Mouse (Mus musculus) hindbrain, embryonic 16.5 days (tissue): Measurements from ENCODE around the gene Fyn. TPM values are rescaled to one million over a fixed set of nuclear protein-coding genes. Genes with fewer than 3 reads are reported as not detected.

Experiments
- ATAC-seq: fragments of 200-750 bp; cut with Nextera tagmentation; 2 replicates; pipeline ENCODE4 v1.8.0; 2017; ENCODE audit warnings: moderate TSS enrichment, moderate library complexity
- H3K27ac ChIP-seq: fragments of 300-500 bp; sonication (generic); 2 replicates; pipeline ENCODE4 v1.5.1; 2014; ENCODE audit warnings: low read depth, mild to moderate bottlenecking, control low read depth, low read length, moderate library complexity
- H3K27me3 ChIP-seq: fragments of 300-500 bp; sonication (generic); replicated peaks from 2 replicates; pipeline ENCODE4 v1.6.1; 2014; ENCODE audit warnings: low read length; ENCODE audit not compliant: control insufficient read depth, insufficient read depth
- H3K36me3 ChIP-seq: fragments of 300-500 bp; sonication (generic); 2 replicates; pipeline ENCODE4 v1.6.1; 2014; ENCODE audit warnings: mild to moderate bottlenecking, low read length, moderate library complexity, mixed read lengths; ENCODE audit not compliant: control insufficient read depth, insufficient read depth
- H3K4me1 ChIP-seq: fragments of 300-500 bp; sonication (generic); 2 replicates; pipeline ENCODE4 v1.6.1; 2014; ENCODE audit warnings: low read depth, low read length; ENCODE audit not compliant: control insufficient read depth, insufficient read depth
- H3K4me2 ChIP-seq: fragments of 300-500 bp; sonication (generic); 2 replicates; pipeline ENCODE4 v1.6.1; 2014; ENCODE audit warnings: mild to moderate bottlenecking, low read length, control low read depth, moderate library complexity
- H3K4me3 ChIP-seq: fragments of 300-500 bp; sonication (generic); 2 replicates; pipeline ENCODE4 v1.5.1; 2014; ENCODE audit warnings: mild to moderate bottlenecking, low read length, control low read depth, moderate library complexity
- H3K9ac ChIP-seq: fragments of 300-500 bp; sonication (generic); 2 replicates; pipeline ENCODE4 v1.6.1; 2014; ENCODE audit warnings: low read depth, mild to moderate bottlenecking, control low read depth, low read length, moderate library complexity
- H3K9me3 ChIP-seq: fragments of 300-500 bp; sonication (generic); 2 replicates; pipeline ENCODE4 v1.6.1; 2014; ENCODE audit warnings: mild to moderate bottlenecking, low read length, moderate library complexity; ENCODE audit not compliant: control insufficient read depth
- WGBS: fragments of 180-500 bp; shearing (Covaris S2); extraction: QIAGEN DNeasy Blood & Tissue Kit; methylation state at CpG from one replicate; pipeline ENCODE4 v1.1.7; 2014; 5-methylcytosine and 5-hydroxymethylcytosine counted together
- polyA plus RNA-seq: library from polyadenylated mRNA; unstranded; fragments of >200 nt; fragmentation: Nextera tagmentation; extraction: Ambion mirVana; gene quantifications from 2 replicates; pipeline ENCODE4 v1.2.1, GENCODE M21; 2015

The Fyn gene
- polyA plus RNA-seq, 1 experiment from 2014 or later = 74.9 TPM

- Histone ChIP-seq H3K27me3 (no peaks in the 10 kb centered on the region), H3K27ac (peak overlapping the region; percentile 9; the same call in 1 of the 2 replicates), H3K9me3 (no peaks in the 10 kb centered on the region), H3K36me3 (peaks cover 5% of the 10 kb centered on the region; the same call in 1 of the 2 replicates), H3K9ac (no peak overlapping the region), H3K4me1 (peaks cover 41% of the 10 kb centered on the region), H3K4me3 (no peak overlapping the region), H3K4me2 (no peak overlapping the region)
- 65% methylated on average over 11 of the region's 11 CpGs for WGBS
- 0 out of 2 replicates have a peak, but pooled peaks have one; percentile 4 for ATAC-seq
Observed at GRCm38 (mm10) chr10:39387556-39387955, 18.9 kb downstream of the Fyn start.

- H3K27ac ChIP-seq = no peak overlapping the region
- H3K4me3 ChIP-seq = no peak overlapping the region
- H3K27me3 ChIP-seq = no peaks in the 10 kb centered on the region
- no peak for ATAC-seq
- no peaks in the 10 kb centered on the region for H3K9me3 ChIP-seq
- peaks cover 39% of the 10 kb centered on the region for H3K4me1 ChIP-seq
- H3K9ac ChIP-seq = no peak overlapping the region
- peaks cover 5% of the 10 kb centered on the region; the same call in 1 of the 2 replicates for H3K36me3 ChIP-seq
- WGBS = 85% methylated on average over 3 of the region's 3 CpGs
- H3K4me2 ChIP-seq = no peak overlapping the region
Observed at GRCm38 (mm10) chr10:39388144-39388543, 19.5 kb downstream of the Fyn start.

GRCm38 (mm10) chr10:39389451-39389891, 20.8 kb downstream of the Fyn start:
- peak; percentile 55 for ATAC-seq
- no peaks in the 10 kb centered on the region for H3K9me3 ChIP-seq
- H3K4me1 ChIP-seq = peaks cover 39% of the 10 kb centered on the region
- peak overlapping the region; percentile 49 for H3K27ac ChIP-seq
- H3K4me3 ChIP-seq = no peak overlapping the region
- peaks cover 5% of the 10 kb centered on the region; the same call in 1 of the 2 replicates for H3K36me3 ChIP-seq
- 0 out of 2 replicates have a peak overlapping the region, but pooled peaks have one; percentile 3 for H3K9ac ChIP-seq
- no peak overlapping the region for H3K4me2 ChIP-seq
- H3K27me3 ChIP-seq = no peaks in the 10 kb centered on the region
- 39% methylated on average over 11 of the region's 11 CpGs for WGBS

- Histone ChIP-seq H3K9me3 (no peaks in the 10 kb centered on the region), H3K4me1 (peaks cover 35% of the 10 kb centered on the region), H3K4me3 (no peak overlapping the region), H3K27me3 (no peaks in the 10 kb centered on the region), H3K9ac (no peak overlapping the region), H3K27ac (no peak overlapping the region), H3K36me3 (peaks cover 5% of the 10 kb centered on the region; the same call in 1 of the 2 replicates), H3K4me2 (no peak overlapping the region)
- ATAC-seq = no peak
- WGBS = 76% methylated on average over 7 of the region's 7 CpGs
Observed at GRCm38 (mm10) chr10:39390541-39390940, 21.9 kb downstream of the Fyn start.

GRCm38 (mm10) chr10:39392900-39393483, 24.3 kb downstream of the Fyn start:
- Histone ChIP-seq H3K4me2 (no peak overlapping the region), H3K4me1 (peaks cover 15% of the 10 kb centered on the region), H3K36me3 (peaks cover 11% of the 10 kb centered on the region; the same call in 1 of the 2 replicates), H3K27ac (no peak overlapping the region), H3K9me3 (no peaks in the 10 kb centered on the region), H3K4me3 (no peak overlapping the region), H3K27me3 (no peaks in the 10 kb centered on the region), H3K9ac (no peak overlapping the region)
- ATAC-seq = no peak
- WGBS = 73% methylated on average over 6 of the region's 6 CpGs

GRCm38 (mm10) chr10:39395544-39395943, 26.9 kb downstream of the Fyn start:
- ATAC-seq = no peak
- H3K27ac ChIP-seq = no peak overlapping the region
- no peak overlapping the region for H3K4me2 ChIP-seq
- H3K4me3 ChIP-seq = no peak overlapping the region
- H3K36me3 ChIP-seq = peaks cover 11% of the 10 kb centered on the region; the same call in 1 of the 2 replicates
- 95% methylated on average over 5 of the region's 5 CpGs for WGBS
- no peaks in the 10 kb centered on the region for H3K9me3 ChIP-seq
- H3K9ac ChIP-seq = no peak overlapping the region
- no peaks in the 10 kb centered on the region for H3K27me3 ChIP-seq
- H3K4me1 ChIP-seq = peaks cover 3% of the 10 kb centered on the region; the same call in 1 of the 2 replicates

- 77% methylated on average over 7 of the region's 7 CpGs for WGBS
- Histone ChIP-seq H3K27ac (no peak overlapping the region), H3K27me3 (no peaks in the 10 kb centered on the region), H3K36me3 (peaks cover 8% of the 10 kb centered on the region; the same call in 1 of the 2 replicates), H3K4me2 (no peak overlapping the region), H3K4me3 (no peak overlapping the region), H3K9me3 (no peaks in the 10 kb centered on the region), H3K9ac (no peak overlapping the region), H3K4me1 (peaks cover 6% of the 10 kb centered on the region; the same call in 1 of the 2 replicates)
- no peak for ATAC-seq
Observed at GRCm38 (mm10) chr10:39398924-39399323, 30.3 kb downstream of the Fyn start.

- ATAC-seq = no peak
- Histone ChIP-seq H3K4me3 (no peak overlapping the region), H3K9me3 (no peaks in the 10 kb centered on the region), H3K4me1 (peaks cover 8% of the 10 kb centered on the region; the same call in 1 of the 2 replicates), H3K9ac (no peak overlapping the region), H3K36me3 (peaks cover 8% of the 10 kb centered on the region; the same call in 1 of the 2 replicates), H3K27me3 (no peaks in the 10 kb centered on the region), H3K27ac (no peak overlapping the region), H3K4me2 (no peak overlapping the region)
- 86% methylated on average over 5 of the region's 5 CpGs for WGBS
Observed at GRCm38 (mm10) chr10:39400155-39400554, 31.5 kb downstream of the Fyn start.

GRCm38 (mm10) chr10:39402487-39402886, 33.8 kb downstream of the Fyn start:
- Histone ChIP-seq H3K9me3 (no peaks in the 10 kb centered on the region), H3K4me2 (no peak overlapping the region), H3K36me3 (peaks cover 5% of the 10 kb centered on the region; the same call in 1 of the 2 replicates), H3K9ac (no peak overlapping the region), H3K27ac (no peak overlapping the region), H3K27me3 (no peaks in the 10 kb centered on the region), H3K4me3 (no peak overlapping the region), H3K4me1 (peaks cover 15% of the 10 kb centered on the region)
- WGBS = 87% methylated on average over 6 of the region's 6 CpGs
- ATAC-seq = no peak
